Mouse (Mus musculus) liver, embryonic 14.5 days (tissue): ENCODE results near the gene Cyp4v3.

Source experiments
- CTCF ChIP-seq: IDR thresholded peaks from 2 replicates; pipeline ENCODE4 v1.5.1; 2016; ENCODE audit warnings: antibody characterized with exemption, low read depth, control low read depth
- EP300 ChIP-seq: IDR thresholded peaks from 2 replicates; pipeline ENCODE4 v1.6.1; 2016; ENCODE audit warnings: antibody characterized with exemption, low read depth

DNA sequence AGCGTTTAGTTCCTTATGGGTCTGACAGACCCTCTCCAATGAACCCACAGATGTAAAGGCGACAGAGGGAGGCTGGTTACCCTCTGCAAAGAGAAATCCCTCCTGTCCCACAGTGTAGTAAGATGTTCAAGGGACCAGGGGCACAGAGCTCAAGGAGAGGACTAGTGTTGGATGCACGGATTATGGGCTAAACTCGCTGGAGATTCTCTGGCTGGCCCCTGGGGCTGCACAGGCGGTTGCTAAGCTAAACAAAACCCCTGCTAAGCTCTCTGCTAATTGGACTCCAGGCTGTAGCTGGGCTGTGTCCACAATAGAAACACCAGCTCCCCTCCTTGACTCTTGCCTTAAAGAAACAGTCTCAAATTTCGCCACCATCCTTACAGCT lies 48.9 kb upstream of the Cyp4v3 start, which contains the start of gene Fam149a:
- TF ChIP-seq CTCF = no peak
- TF ChIP-seq EP300 = no peak
